Comparison of ENCODE assay signal across 8 mouse cellular contexts in the genomic region with DNA sequence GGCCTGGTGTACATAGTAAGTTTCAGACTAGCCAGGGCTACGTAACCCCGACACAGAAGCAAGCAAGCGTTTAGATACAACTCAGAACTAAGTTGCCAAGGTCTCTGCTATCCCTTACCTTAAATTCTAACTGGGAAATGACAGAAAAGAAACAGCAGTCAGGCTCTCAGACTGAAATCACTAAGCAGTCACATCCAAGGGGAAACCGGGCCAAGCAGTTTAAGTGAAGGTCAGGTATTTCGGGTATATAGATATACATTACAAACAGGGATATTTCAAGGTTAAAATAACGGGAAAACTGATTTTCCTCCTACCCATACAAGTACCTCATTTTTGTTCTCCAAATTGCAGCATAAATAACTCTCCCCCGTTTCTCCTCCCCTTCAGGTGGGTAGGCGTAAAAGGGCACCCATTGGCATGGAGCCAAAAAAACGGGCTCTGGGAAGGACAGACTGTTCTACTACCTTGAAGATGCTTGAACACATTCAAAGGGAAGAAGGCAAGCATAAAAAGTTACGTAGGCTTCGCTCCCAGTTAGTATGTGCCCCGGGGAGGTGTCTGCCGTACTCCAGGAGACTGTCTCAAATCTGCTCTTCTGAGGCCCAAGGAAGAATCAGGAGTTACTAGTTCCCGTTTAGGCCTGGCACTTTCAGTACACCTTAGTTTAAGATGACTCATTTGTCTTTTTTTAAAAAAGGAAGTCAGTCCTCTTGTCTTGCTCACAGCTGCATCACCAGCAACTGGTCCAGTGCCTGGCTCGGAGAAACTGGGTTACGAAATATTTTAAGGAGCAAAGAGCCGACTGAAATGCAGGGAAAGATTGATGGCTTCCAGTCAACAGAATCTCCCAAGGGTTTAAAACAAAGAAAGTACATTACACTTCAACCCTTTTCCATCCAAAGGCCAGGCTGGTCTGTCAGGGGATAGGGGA. TPM values are rescaled to one million over a fixed set of nuclear protein-coding genes. Genes with fewer than 3 reads are reported as not detected.
DNase-seq lines count a peak whose midpoint lies in the region; ATAC-seq and TF ChIP-seq lines count a peak whose summit lies in the region.

No protein-coding gene starts in this region.

- H3K9ac ChIP-seq in embryonic facial prominence, embryonic 13.5 days, result peak overlapping the region; percentile 87
- peak overlapping the region; percentile 91 for H3K9ac ChIP-seq in heart, embryonic 12.5 days
- peak overlapping the region; percentile 76; the same call in 1 of the 2 replicates for H3K9ac ChIP-seq in kidney, embryonic 14.5 days (ENCODE audit: low read depth, low read length)
- H3K9ac ChIP-seq in liver, embryonic 14.5 days (replicated peaks), result peak overlapping the region; percentile 83
- peak overlapping the region; percentile 17; the same call in 1 of the 2 replicates for H3K9ac ChIP-seq in neural tube, embryonic 12.5 days

- H3K4me2 ChIP-seq in embryonic facial prominence, embryonic 13.5 days, result peak overlapping the region; percentile 71
- H3K4me2 ChIP-seq in heart, embryonic 12.5 days, result peak overlapping the region; percentile 76
- H3K4me2 ChIP-seq in kidney, embryonic 14.5 days (replicated peaks; ENCODE audit: low read depth, low read length), result peak overlapping the region; percentile 62
- peak overlapping the region; percentile 98 for H3K4me2 ChIP-seq in liver, embryonic 14.5 days (ENCODE audit: low read depth)
- peak overlapping the region; percentile 74 for H3K4me2 ChIP-seq in neural tube, embryonic 12.5 days (replicated peaks)

- peaks cover 17% of the 10 kb centered on the region for H3K4me1 ChIP-seq in embryonic facial prominence, embryonic 13.5 days
- peaks cover 38% of the 10 kb centered on the region for H3K4me1 ChIP-seq in heart, embryonic 12.5 days (replicated peaks)
- H3K4me1 ChIP-seq in kidney, embryonic 14.5 days (ENCODE audit: control insufficient read depth, insufficient read depth, low read length), result peaks cover 6% of the 10 kb centered on the region
- H3K4me1 ChIP-seq in liver, embryonic 14.5 days (replicated peaks; ENCODE audit: control insufficient read depth in 2 of 2, insufficient read depth in 2 of 2, low read length in 1 of 2), result peaks cover 0 to 14% of the 10 kb centered on the region in 2 experiments; a peak in 3 of 4 replicates
- peaks cover 13% of the 10 kb centered on the region for H3K4me1 ChIP-seq in neural tube, embryonic 12.5 days

- H3K27me3 ChIP-seq in embryonic facial prominence, embryonic 13.5 days, result no peaks in the 10 kb centered on the region
- H3K27me3 ChIP-seq in heart, embryonic 12.5 days (replicated peaks), result no peaks in the 10 kb centered on the region
- no peaks in the 10 kb centered on the region for H3K27me3 ChIP-seq in kidney, embryonic 14.5 days (ENCODE audit: control insufficient read depth, insufficient read depth, low read length)
- no peaks in the 10 kb centered on the region for H3K27me3 ChIP-seq in liver, embryonic 14.5 days (ENCODE audit: control insufficient read depth, insufficient read depth, low read length)
- H3K27me3 ChIP-seq in neural tube, embryonic 12.5 days (replicated peaks), result no peaks in the 10 kb centered on the region

- H3K4me3 ChIP-seq in embryonic facial prominence, embryonic 13.5 days, result peak overlapping the region; percentile 90
- peak overlapping the region; percentile 81 for H3K4me3 ChIP-seq in heart, embryonic 12.5 days
- peak overlapping the region; percentile 72 for H3K4me3 ChIP-seq in kidney, embryonic 14.5 days (ENCODE audit: low read length)
- peak overlapping the region; percentile 76 to 95 for H3K4me3 ChIP-seq in liver, embryonic 14.5 days (ENCODE audit: insufficient read depth in 1 of 2, low read depth in 2 of 2, low read length in 2 of 2)
- H3K4me3 ChIP-seq in neural tube, embryonic 12.5 days, result peak overlapping the region; percentile 69

- no peak overlapping the region for H3K27ac ChIP-seq in embryonic facial prominence, embryonic 13.5 days
- H3K27ac ChIP-seq in heart, embryonic 12.5 days (ENCODE audit: poor library complexity, severe bottlenecking), result peak overlapping the region; percentile 48
- peak overlapping the region; percentile 39; the same call in 1 of the 2 replicates for H3K27ac ChIP-seq in kidney, embryonic 14.5 days (ENCODE audit: low read depth, low read length)
- H3K27ac ChIP-seq in liver, embryonic 14.5 days, result peak overlapping the region; percentile 51
- H3K27ac ChIP-seq in neural tube, embryonic 12.5 days, result no peak overlapping the region

- H3K36me3 ChIP-seq in embryonic facial prominence, embryonic 13.5 days, result no peaks in the 10 kb centered on the region
- H3K36me3 ChIP-seq in heart, embryonic 12.5 days, result 0 out of 2 replicates have a peak, but pooled peaks cover 2% of the 10 kb centered on the region
- no peaks in the 10 kb centered on the region for H3K36me3 ChIP-seq in kidney, embryonic 14.5 days (ENCODE audit: control insufficient read depth, insufficient read depth, low read length)
- H3K36me3 ChIP-seq in liver, embryonic 14.5 days (replicated peaks; ENCODE audit: control insufficient read depth, insufficient read depth, low read depth), result no peaks in the 10 kb centered on the region
- H3K36me3 ChIP-seq in neural tube, embryonic 12.5 days, result no peaks in the 10 kb centered on the region

- H3K9me3 ChIP-seq in embryonic facial prominence, embryonic 13.5 days, result no peaks in the 10 kb centered on the region
- no peaks in the 10 kb centered on the region for H3K9me3 ChIP-seq in heart, embryonic 12.5 days (replicated peaks)
- H3K9me3 ChIP-seq in kidney, embryonic 14.5 days (ENCODE audit: control insufficient read depth, low read length), result no peaks in the 10 kb centered on the region
- no peaks in the 10 kb centered on the region for H3K9me3 ChIP-seq in liver, embryonic 14.5 days (ENCODE audit: control insufficient read depth, low read length)
- no peaks in the 10 kb centered on the region for H3K9me3 ChIP-seq in neural tube, embryonic 12.5 days

- no peak for TF ChIP-seq EP300 in liver, embryonic 14.5 days (IDR thresholded peaks at IDR 0.05; ENCODE audit: low read depth)

- WGBS in embryonic facial prominence, embryonic 13.5 days, result 65% methylated on average over 17 of the region's 17 CpGs
- WGBS in heart, embryonic 12.5 days, result 65% methylated on average over 17 of the region's 17 CpGs
- 55% methylated on average over 17 of the region's 17 CpGs for WGBS in kidney, embryonic 14.5 days
- 56% methylated on average over 17 of the region's 17 CpGs for WGBS in liver, embryonic 14.5 days (ENCODE audit: insufficient replicate concordance)
- 70% methylated on average over 17 of the region's 17 CpGs for WGBS in neural tube, embryonic 12.5 days

- DNase-seq in 416B (ENCODE audit: low read depth) (peak; percentile 81), adipocyte (ENCODE audit: low spot score) (peak; percentile 91)
- DNase-seq in liver, embryonic 14.5 days (ENCODE audit: low read depth in 3 of 3, low spot score in 3 of 3), result peak in 1 of 3 experiments; percentile 24
- DNase-seq in yolk sac, embryonic 10.5 days (ENCODE audit: low spot score), result no peak

- no peak for ATAC-seq in embryonic facial prominence, embryonic 13.5 days (ENCODE audit: insufficient number of reproducible peaks, insufficient read depth, low FRiP score, low TSS enrichment, low read depth)
- no peak for ATAC-seq in heart, embryonic 12.5 days (ENCODE audit: insufficient number of reproducible peaks, low FRiP score)
- ATAC-seq in kidney, embryonic 14.5 days (ENCODE audit: low FRiP score, low TSS enrichment), result no peak
- no peak for ATAC-seq in liver, embryonic 14.5 days (ENCODE audit: insufficient read depth)
- ATAC-seq in neural tube, embryonic 12.5 days (ENCODE audit: low FRiP score, low read depth), result peak; percentile 2; the same call in 1 of the 2 replicates

- no peak for TF ChIP-seq CTCF in liver, embryonic 14.5 days (IDR thresholded peaks at IDR 0.05; ENCODE audit: low read depth)

RNA-seq across cellular contexts. Expression of gene Got2, which starts 1.4 kb away (rescaled TPM):
- 156 and 167 TPM in 2 replicates for polyA plus RNA-seq in embryonic facial prominence, embryonic 13.5 days (2015; fragmentation: Nextera tagmentation; extraction: Ambion mirVana)
- polyA plus RNA-seq in heart, embryonic 12.5 days (2016; fragmentation: Nextera tagmentation; extraction: Ambion mirVana), result 323 and 331 TPM in 2 replicates
- polyA plus RNA-seq in kidney, embryonic 14.5 days (2014; fragmentation: Nextera tagmentation; extraction: Ambion mirVana), result 95.2 and 173 TPM in 2 replicates
- 91.7 and 107 TPM in 2 replicates for polyA plus RNA-seq in liver, embryonic 14.5 days (2012; rRNA removed)
- 69.8 and 79.3 TPM in 2 replicates for polyA plus RNA-seq in liver, embryonic 14.5 days (2014; fragmentation: Nextera tagmentation; extraction: Ambion mirVana)
- 182 and 196 TPM in 2 replicates for polyA plus RNA-seq in neural tube, embryonic 12.5 days (2016; fragmentation: Nextera tagmentation; extraction: Ambion mirVana)

RNA-seq across cellular contexts. Expression of gene Slc38a7, which starts 33.6 kb away (rescaled TPM):
- polyA plus RNA-seq in embryonic facial prominence, embryonic 13.5 days (2015; fragmentation: Nextera tagmentation; extraction: Ambion mirVana), result 14.9 and 17.5 TPM in 2 replicates
- 12.4 and 13.2 TPM in 2 replicates for polyA plus RNA-seq in heart, embryonic 12.5 days (2016; fragmentation: Nextera tagmentation; extraction: Ambion mirVana)
- polyA plus RNA-seq in kidney, embryonic 14.5 days (2014; fragmentation: Nextera tagmentation; extraction: Ambion mirVana), result 12.5 and 14.6 TPM in 2 replicates
- 5.5 and 5.6 TPM in 2 replicates for polyA plus RNA-seq in liver, embryonic 14.5 days (2012; rRNA removed)
- polyA plus RNA-seq in liver, embryonic 14.5 days (2014; fragmentation: Nextera tagmentation; extraction: Ambion mirVana), result 6.7 and 7.5 TPM in 2 replicates
- 19.8 and 21.4 TPM in 2 replicates for polyA plus RNA-seq in neural tube, embryonic 12.5 days (2016; fragmentation: Nextera tagmentation; extraction: Ambion mirVana)

Comparison
In these comparisons a context has a peak if more than half of its experiments do, and no peak if none do; other contexts are left out.
1. H3K27ac ChIP-seq: peak in heart, embryonic 12.5 days (single experiment), kidney, embryonic 14.5 days (single experiment) and liver, embryonic 14.5 days (single experiment); none in embryonic facial prominence, embryonic 13.5 days (single experiment) and neural tube, embryonic 12.5 days (single experiment).
2. H3K9ac ChIP-seq: peak in every context shown above with its lines; median percentile 91 in heart, embryonic 12.5 days; 87 in embryonic facial prominence, embryonic 13.5 days; 83 in liver, embryonic 14.5 days; 76 in kidney, embryonic 14.5 days; 17 in neural tube, embryonic 12.5 days.
3. Peak in every context shown above with its lines, with median percentiles within 50 percentile points of each other: H3K4me2 ChIP-seq and H3K4me3 ChIP-seq.